Comparison of ENCODE assay signal across 7 mouse cellular contexts in the genomic region with DNA sequence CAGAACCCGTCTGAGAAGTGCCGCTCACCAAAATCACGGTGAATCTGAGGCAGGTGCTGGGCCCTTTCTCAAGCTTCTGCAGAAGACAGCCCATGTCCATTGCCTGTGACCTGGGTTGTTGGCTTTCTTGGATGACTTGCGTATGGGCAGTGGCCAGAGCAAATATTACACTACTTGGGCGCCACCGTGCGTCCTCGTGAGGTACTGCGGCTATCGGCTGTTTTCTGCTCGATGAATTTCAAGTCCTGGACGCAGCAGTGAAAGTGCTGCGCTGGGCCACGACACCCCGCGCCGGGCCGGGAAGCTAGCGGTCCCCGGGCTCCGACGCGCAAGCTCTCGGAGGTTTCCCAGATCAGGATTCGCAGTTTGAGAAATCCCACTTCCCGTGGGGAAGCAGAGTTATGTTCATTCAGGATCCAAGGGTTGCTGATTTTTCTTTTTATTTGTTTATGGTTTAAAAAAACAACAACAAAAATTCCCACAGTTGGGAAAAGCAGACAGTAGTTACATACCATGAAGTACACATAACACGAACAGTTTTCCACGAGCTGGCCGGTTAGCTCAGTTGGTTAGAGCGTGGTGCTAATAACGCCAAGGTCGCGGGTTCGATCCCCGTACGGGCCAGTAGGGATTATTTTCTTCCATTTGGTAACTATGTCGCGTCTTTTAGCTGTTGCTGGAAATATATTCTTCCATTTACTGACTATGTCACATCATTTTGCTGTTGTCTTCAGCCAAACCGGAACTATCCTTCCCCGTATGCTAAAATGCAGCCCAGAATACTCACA. TPM values are rescaled to one million over a fixed set of nuclear protein-coding genes. Genes with fewer than 3 reads are reported as not detected.
DNase-seq lines count a peak whose midpoint lies in the region; ATAC-seq and TF ChIP-seq lines count a peak whose summit lies in the region.

No protein-coding gene starts in this region.

- WGBS in intestine, postnatal 0 days: 2% methylated on average over 40 of the region's 40 CpGs
- under 1% methylated on average over 40 of the region's 40 CpGs for WGBS in midbrain, embryonic 11.5 days

- 0 out of 2 replicates have a peak overlapping the region, but pooled peaks have one; percentile 60 for H3K27ac ChIP-seq in intestine, postnatal 0 days (ENCODE audit: low read depth, low read length)
- H3K27ac ChIP-seq in midbrain, embryonic 11.5 days (ENCODE audit: low read depth, low read length): peak overlapping the region; percentile 54

- H3K9ac ChIP-seq in intestine, postnatal 0 days (ENCODE audit: low read depth, low read length): peak overlapping the region; percentile 47; the same call in 1 of the 2 replicates
- peak overlapping the region; percentile 67 for H3K9ac ChIP-seq in midbrain, embryonic 11.5 days (ENCODE audit: low read length)

- no peaks in the 10 kb centered on the region for H3K27me3 ChIP-seq in intestine, postnatal 0 days (replicated peaks; ENCODE audit: control insufficient read depth, insufficient read depth, low read length)
- no peaks in the 10 kb centered on the region for H3K27me3 ChIP-seq in midbrain, embryonic 11.5 days (ENCODE audit: control insufficient read depth, insufficient read depth, low read length)

- intact Hi-C loops in left cerebral cortex, postnatal 4 days (cut with DNase I): loop anchor here (5.0 to 10.0 kb wide), 6 partner anchors 114 to 1498 kb away; no protein-coding TSS in a partner anchor

- no peaks in the 10 kb centered on the region for H3K4me1 ChIP-seq in intestine, postnatal 0 days (replicated peaks; ENCODE audit: control insufficient read depth, insufficient read depth, low read length)
- H3K4me1 ChIP-seq in midbrain, embryonic 11.5 days (ENCODE audit: control insufficient read depth, insufficient read depth, low read length): no peaks in the 10 kb centered on the region; the same call in 1 of the 2 replicates

- peak; percentile 80 for ATAC-seq in intestine, postnatal 0 days
- ATAC-seq in midbrain, embryonic 11.5 days (ENCODE audit: low FRiP score): peak; percentile 88

- H3K4me3 ChIP-seq in intestine, postnatal 0 days (ENCODE audit: low read depth, low read length): peak overlapping the region; percentile 53
- peak overlapping the region; percentile 46 for H3K4me3 ChIP-seq in midbrain, embryonic 11.5 days (ENCODE audit: low read depth, low read length)

- DNase-seq in adrenal gland, adult 8-10 months: peak; percentile 93
- DNase-seq in embryo, embryonic 9.5 days (ENCODE audit: extremely low spot score): peak; percentile 96
- DNase-seq in gastrocnemius, postnatal 4 days (ENCODE audit: low spot score in 2 of 2): peak; percentile 83 to 92
- DNase-seq in left cerebral cortex, postnatal 4 days: peak; percentile 96
- peak; percentile 100 for DNase-seq in midbrain, embryonic 11.5 days (ENCODE audit: low spot score, missing footprints)
- DNase-seq in right cerebral cortex, postnatal 4 days: peak; percentile 91

- H3K36me3 ChIP-seq in intestine, postnatal 0 days (ENCODE audit: control insufficient read depth, insufficient read depth): no peaks in the 10 kb centered on the region
- H3K36me3 ChIP-seq in midbrain, embryonic 11.5 days (ENCODE audit: control insufficient read depth, insufficient read depth, low read length): no peaks in the 10 kb centered on the region

- TF ChIP-seq CTCF in intestine, postnatal 0 days (IDR thresholded peaks at IDR 0.05; ENCODE audit: low read depth): peak; percentile 96

- no peaks in the 10 kb centered on the region for H3K9me3 ChIP-seq in intestine, postnatal 0 days (ENCODE audit: control insufficient read depth)
- H3K9me3 ChIP-seq in midbrain, embryonic 11.5 days (ENCODE audit: control insufficient read depth, low read length): no peaks in the 10 kb centered on the region

- H3K4me2 ChIP-seq in intestine, postnatal 0 days (replicated peaks; ENCODE audit: low read depth): peak overlapping the region; percentile 63
- peak overlapping the region; percentile 55 for H3K4me2 ChIP-seq in midbrain, embryonic 11.5 days

RNA-seq across cellular contexts. Expression of a gene that starts 6.5 kb away (rescaled TPM):
- 10 to 100 TPM in 2 of 4 experiments, 1 to 10 TPM in 1, not detected in 1; 6.0 to 18.5 (median 12.6) TPM for total RNA-seq in adrenal gland, adult 8-10 months (2022)
- total RNA-seq in gastrocnemius, postnatal 4 days (2021): 100 to 1,000 TPM; 276 to 360 TPM
- 3.4 and 5.3 TPM in 2 replicates for polyA plus RNA-seq in intestine, postnatal 0 days (2015; fragmentation: Nextera tagmentation; extraction: Ambion mirVana)
- total RNA-seq in left cerebral cortex, postnatal 4 days (2021): 100 to 1,000 TPM; 126 to 134 TPM
- 6.3 and 6.8 TPM in 2 replicates for polyA plus RNA-seq in midbrain, embryonic 11.5 days (2014; fragmentation: Nextera tagmentation; extraction: Ambion mirVana)

RNA-seq across cellular contexts. Expression of a gene that starts 6.8 kb away (rescaled TPM):
- total RNA-seq in adrenal gland, adult 8-10 months (2022): 10 to 100 TPM; 22.5 to 31.6 (median 25.4) TPM
- 100 to 1,000 TPM; 393 to 555 TPM for total RNA-seq in gastrocnemius, postnatal 4 days (2021)
- 0.90 and 1.8 TPM in 2 replicates for polyA plus RNA-seq in intestine, postnatal 0 days (2015; fragmentation: Nextera tagmentation; extraction: Ambion mirVana)
- 100 to 1,000 TPM in 1 of 2 experiments, 10 to 100 TPM in 1; 95.1 to 120 TPM for total RNA-seq in left cerebral cortex, postnatal 4 days (2021)
- polyA plus RNA-seq in midbrain, embryonic 11.5 days (2014; fragmentation: Nextera tagmentation; extraction: Ambion mirVana): 9.9 and 11.3 TPM in 2 replicates

RNA-seq across cellular contexts. Expression of a gene that starts 12.3 kb away (rescaled TPM):
- total RNA-seq in adrenal gland, adult 8-10 months (2022): 10 to 100 TPM; 42.6 to 80.0 (median 56.7) TPM
- 100 to 1,000 TPM; 143 to 189 TPM for total RNA-seq in gastrocnemius, postnatal 4 days (2021)
- 9.4 and 9.9 TPM in 2 replicates for polyA plus RNA-seq in intestine, postnatal 0 days (2015; fragmentation: Nextera tagmentation; extraction: Ambion mirVana)
- 10 to 100 TPM; 89.3 to 89.6 TPM for total RNA-seq in left cerebral cortex, postnatal 4 days (2021)
- 43.8 and 43.9 TPM in 2 replicates for polyA plus RNA-seq in midbrain, embryonic 11.5 days (2014; fragmentation: Nextera tagmentation; extraction: Ambion mirVana)

RNA-seq across cellular contexts. Expression of a gene that starts 13.9 kb away (rescaled TPM):
- 10 to 100 TPM in 3 of 4 experiments, 1 to 10 TPM in 1; 8.7 to 18.8 (median 13.1) TPM for total RNA-seq in adrenal gland, adult 8-10 months (2022)
- 100 to 1,000 TPM; 270 to 354 TPM for total RNA-seq in gastrocnemius, postnatal 4 days (2021)
- 12.9 and 16.0 TPM in 2 replicates for polyA plus RNA-seq in intestine, postnatal 0 days (2015; fragmentation: Nextera tagmentation; extraction: Ambion mirVana)
- 10 to 100 TPM; 59.9 to 64.0 TPM for total RNA-seq in left cerebral cortex, postnatal 4 days (2021)
- polyA plus RNA-seq in midbrain, embryonic 11.5 days (2014; fragmentation: Nextera tagmentation; extraction: Ambion mirVana): 46.4 and 70.6 TPM in 2 replicates

RNA-seq across cellular contexts. Expression of a gene that starts 14.1 kb away (rescaled TPM):
- 10 to 100 TPM; 14.2 to 31.0 (median 21.9) TPM for total RNA-seq in adrenal gland, adult 8-10 months (2022)
- total RNA-seq in gastrocnemius, postnatal 4 days (2021): 100 to 1,000 TPM; 250 to 321 TPM
- 2.3 and 4.1 TPM in 2 replicates for polyA plus RNA-seq in intestine, postnatal 0 days (2015; fragmentation: Nextera tagmentation; extraction: Ambion mirVana)
- 10 to 100 TPM; 53.8 to 62.6 TPM for total RNA-seq in left cerebral cortex, postnatal 4 days (2021)
- polyA plus RNA-seq in midbrain, embryonic 11.5 days (2014; fragmentation: Nextera tagmentation; extraction: Ambion mirVana): 9.9 and 12.6 TPM in 2 replicates

Comparison
In these comparisons a context has a peak if more than half of its experiments do, and no peak if none do; other contexts are left out.
1. Peak in every context shown above with its lines: DNase-seq, ATAC-seq, H3K4me3 ChIP-seq and H3K27ac ChIP-seq.
2. RNA of a gene that starts 6.5 kb away (total RNA-seq): 276 to 360 TPM in gastrocnemius, postnatal 4 days and 126 to 134 TPM in left cerebral cortex, postnatal 4 days; 6.0 to 18.5 TPM in adrenal gland, adult 8-10 months; every median in the first group is over 4 times any median in the second.